Comparison of ENCODE assay signal across 13 mouse cellular contexts in genomic region chr2:91008536-91008935, GRCm38 (mm10). TPM values are rescaled to one million over a fixed set of nuclear protein-coding genes. Genes with fewer than 3 reads are reported as not detected.
"Had no signal": no experiment of that assay in that cellular context is flagged by ENCODE, and none has a peak within 500 bp of the region (broad histone marks: within the 10 kb centered on the region; RNA-seq: fewer than 3 reads in every experiment).

No protein-coding gene starts in this region.

- H3K27ac ChIP-seq: limb, embryonic 13.5 days; liver, embryonic 14.5 days; neural tube, embryonic 12.5 days; stomach, embryonic 15.5 days had no signal

- H3K4me1 ChIP-seq: limb, embryonic 13.5 days; neural tube, embryonic 12.5 days; stomach, embryonic 15.5 days had no signal

- H3K4me3 ChIP-seq: limb, embryonic 13.5 days; myocyte; neural tube, embryonic 12.5 days; stomach, embryonic 15.5 days had no signal

- H3K9me3 ChIP-seq: limb, embryonic 13.5 days; neural tube, embryonic 12.5 days; stomach, embryonic 15.5 days had no signal

- H3K27me3 ChIP-seq: limb, embryonic 13.5 days; neural tube, embryonic 12.5 days; stomach, embryonic 15.5 days had no signal

- DNase-seq: kidney, adult 8-10 months; kidney, postnatal 25 days; lung, adult 18-20 months; midbrain, embryonic 14.5 days; thymus, adult 2 months; thymus, postnatal 4 days had no signal

RNA-seq across cellular contexts. Expression of gene Rapsn, which starts 26.9 kb away (rescaled TPM):
- total RNA-seq: liver, adult 2 months; megakaryocyte-erythroid progenitor cell, adult 5-6 weeks had no signal
